Comparison of ENCODE assay signal across 20 mouse cellular contexts in the genomic region with DNA sequence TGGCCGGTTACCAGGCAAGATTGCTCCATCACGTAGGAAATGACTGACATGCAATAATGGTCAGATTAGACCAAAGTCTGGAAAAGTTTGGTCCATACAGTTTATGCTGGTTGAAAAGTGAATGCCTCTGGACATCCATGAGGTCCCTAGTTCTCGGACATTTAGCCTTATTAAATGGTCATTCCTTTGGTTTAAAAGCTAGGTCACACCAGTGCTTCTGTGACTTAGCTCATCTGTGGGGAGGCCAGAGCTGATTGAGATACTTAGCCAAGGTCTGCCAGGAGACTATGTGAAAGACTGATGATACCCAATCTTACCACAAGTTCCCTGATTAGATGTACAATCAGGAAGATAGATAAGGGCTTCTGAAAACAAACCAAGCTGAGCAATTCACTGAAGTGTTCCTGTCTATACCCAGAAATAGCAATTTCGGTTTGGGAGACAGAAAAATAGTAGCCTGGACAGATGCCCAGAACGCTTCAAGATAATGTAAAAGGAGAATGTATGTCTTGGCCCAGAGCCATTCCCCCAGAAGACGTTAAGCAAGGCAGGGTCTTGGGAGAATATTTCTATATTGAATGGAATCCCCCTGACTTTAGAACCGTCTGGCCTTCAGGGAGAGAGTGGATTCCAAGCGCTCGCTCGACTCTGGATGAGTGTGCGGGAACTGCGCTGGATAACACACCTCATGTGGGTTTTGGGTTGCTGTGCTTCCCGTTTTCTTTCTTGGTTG.
DNase-seq lines count a peak whose midpoint lies in the region; ATAC-seq and TF ChIP-seq lines count a peak whose summit lies in the region.
"Had no signal": no experiment of that assay in that cellular context is flagged by ENCODE, and none has a peak within 500 bp of the region (broad histone marks: within the 10 kb centered on the region; RNA-seq: fewer than 3 reads in every experiment).

No protein-coding gene starts in this region.

- H3K79me2 ChIP-seq in liver, adult 2 months (ENCODE audit: control insufficient read depth, insufficient read depth, low read length): no peaks in the 10 kb centered on the region

- no peak overlapping the region for H3K9ac ChIP-seq in embryonic facial prominence, embryonic 12.5 days
- H3K9ac ChIP-seq in liver, adult 2 months (ENCODE audit: low read depth, low read length): no peak overlapping the region
- H3K9ac ChIP-seq in liver, embryonic 12.5 days: no peak overlapping the region

- ATAC-seq in embryonic facial prominence, embryonic 12.5 days (ENCODE audit: insufficient number of reproducible peaks, insufficient read depth, low FRiP score, low TSS enrichment): no peak
- ATAC-seq in liver, embryonic 12.5 days: no peak
- ATAC-seq: activated CD4-positive, CD25-positive, alpha-beta regulatory T cell, adult 4 months; midbrain, embryonic 16.5 days had no signal

- H3K27ac ChIP-seq in embryonic facial prominence, embryonic 12.5 days: peak overlapping the region; percentile 47; the same call in 1 of the 2 replicates
- no peak overlapping the region for H3K27ac ChIP-seq in embryonic facial prominence, embryonic 10.5 days (replicated peaks)
- H3K27ac ChIP-seq in heart, embryonic 10.5 days: no peak overlapping the region
- no peak overlapping the region for H3K27ac ChIP-seq in liver, adult 2 months (replicated peaks; ENCODE audit: insufficient read depth, low read depth, low read length)
- H3K27ac ChIP-seq in liver, embryonic 12.5 days: no peak overlapping the region
- peak overlapping the region; percentile 45 for H3K27ac ChIP-seq in embryonic fibroblast, embryonic 13.5 days (ENCODE audit: insufficient read depth, low read length)
- H3K27ac ChIP-seq: hindbrain, embryonic 10.5 days had no signal

- DNase-seq in embryonic facial prominence, embryonic 10.5 days (ENCODE audit: low spot score): no peak
- DNase-seq in heart, postnatal 4 days: peak; percentile 37
- no peak for DNase-seq in heart, embryonic 10.5 days (ENCODE audit: low spot score)
- peak; percentile 10 for DNase-seq in liver, adult 2 months (ENCODE audit: extremely low read depth, low read depth, low spot score)
- no peak for DNase-seq in urinary bladder, postnatal 14 days (ENCODE audit: low spot score)
- DNase-seq: adrenal gland, postnatal 25 days; cerebellum, postnatal 10 days; embryo, embryonic 11 days; gastrocnemius, postnatal 36 days; left cerebral cortex, postnatal 4 days; lung, adult 18-20 months; right cerebral cortex, postnatal 25 days had no signal

- H3K4me1 ChIP-seq in embryonic facial prominence, embryonic 12.5 days: peaks cover 15% of the 10 kb centered on the region; the same call in 1 of the 2 replicates
- peaks cover 17% of the 10 kb centered on the region for H3K4me1 ChIP-seq in embryonic facial prominence, embryonic 10.5 days
- peaks cover 21% of the 10 kb centered on the region for H3K4me1 ChIP-seq in heart, embryonic 10.5 days
- H3K4me1 ChIP-seq in liver, adult 2 months (ENCODE audit: control insufficient read depth, insufficient read depth, low read length): no peaks in the 10 kb centered on the region
- no peaks in the 10 kb centered on the region for H3K4me1 ChIP-seq in liver, embryonic 12.5 days
- H3K4me1 ChIP-seq in embryonic fibroblast, embryonic 13.5 days (ENCODE audit: control insufficient read depth, insufficient read depth, low read length): peaks cover 10% of the 10 kb centered on the region
- H3K4me1 ChIP-seq: megakaryocyte, embryonic 14.5 days had no signal

- no peak overlapping the region for H3K4me2 ChIP-seq in embryonic facial prominence, embryonic 12.5 days (replicated peaks)
- no peak overlapping the region for H3K4me2 ChIP-seq in liver, embryonic 12.5 days

- H3K27me3 ChIP-seq in embryonic facial prominence, embryonic 12.5 days: no peaks in the 10 kb centered on the region
- H3K27me3 ChIP-seq in embryonic facial prominence, embryonic 10.5 days (replicated peaks; ENCODE audit: low read depth, poor library complexity, severe bottlenecking): no peaks in the 10 kb centered on the region
- 0 out of 2 replicates have a peak, but pooled peaks cover 8% of the 10 kb centered on the region for H3K27me3 ChIP-seq in heart, embryonic 10.5 days (ENCODE audit: insufficient read depth, poor library complexity, severe bottlenecking)
- no peaks in the 10 kb centered on the region for H3K27me3 ChIP-seq in liver, adult 2 months (ENCODE audit: control insufficient read depth, insufficient read depth, low read length)
- H3K27me3 ChIP-seq in liver, embryonic 12.5 days (replicated peaks): no peaks in the 10 kb centered on the region
- H3K27me3 ChIP-seq: CH12.LX had no signal

- no peak for TF ChIP-seq POLR2A in liver, adult 2 months (IDR thresholded peaks at IDR 0.05; ENCODE audit: extremely low read depth, insufficient read depth, low read length)
- TF ChIP-seq POLR2A in embryonic fibroblast, embryonic 13.5 days (IDR thresholded peaks at IDR 0.05; ENCODE audit: low read depth, low read length): no peak

- no peak for TF ChIP-seq CTCF in liver, adult 2 months (IDR thresholded peaks at IDR 0.05; ENCODE audit: low read depth, low read length)
- TF ChIP-seq CTCF in embryonic fibroblast, embryonic 13.5 days (IDR thresholded peaks at IDR 0.05; ENCODE audit: borderline replicate concordance, insufficient read depth, low read length): no peak

- no peak overlapping the region for H3K4me3 ChIP-seq in embryonic facial prominence, embryonic 12.5 days
- no peak overlapping the region for H3K4me3 ChIP-seq in embryonic facial prominence, embryonic 10.5 days
- H3K4me3 ChIP-seq in heart, embryonic 10.5 days: no peak overlapping the region
- H3K4me3 ChIP-seq in liver, adult 2 months (ENCODE audit: insufficient read depth, low read depth, low read length): no peak overlapping the region
- no peak overlapping the region for H3K4me3 ChIP-seq in liver, embryonic 12.5 days
- no peak overlapping the region for H3K4me3 ChIP-seq in embryonic fibroblast, embryonic 13.5 days (ENCODE audit: insufficient read depth, low read length)
- H3K4me3 ChIP-seq: hindbrain, embryonic 10.5 days; megakaryocyte, embryonic 14.5 days had no signal

- H3K9me3 ChIP-seq in embryonic facial prominence, embryonic 12.5 days: no peaks in the 10 kb centered on the region
- no peaks in the 10 kb centered on the region for H3K9me3 ChIP-seq in embryonic facial prominence, embryonic 10.5 days
- H3K9me3 ChIP-seq in heart, embryonic 10.5 days: no peaks in the 10 kb centered on the region
- no peaks in the 10 kb centered on the region for H3K9me3 ChIP-seq in liver, embryonic 12.5 days (replicated peaks)
- H3K9me3 ChIP-seq: hindbrain, embryonic 10.5 days had no signal

- WGBS in embryonic facial prominence, embryonic 12.5 days: 60% methylated on average over 13 of the region's 13 CpGs
- WGBS in embryonic facial prominence, embryonic 10.5 days: 91% methylated on average over 13 of the region's 13 CpGs
- 60% methylated on average over 13 of the region's 13 CpGs for WGBS in heart, embryonic 10.5 days
- 85% methylated on average over 13 of the region's 13 CpGs for WGBS in liver, adult 2 months
- WGBS in liver, embryonic 12.5 days (ENCODE audit: insufficient replicate concordance): 77% methylated on average over 13 of the region's 13 CpGs

- no peaks in the 10 kb centered on the region for H3K36me3 ChIP-seq in embryonic facial prominence, embryonic 12.5 days
- no peaks in the 10 kb centered on the region for H3K36me3 ChIP-seq in embryonic facial prominence, embryonic 10.5 days (replicated peaks)
- H3K36me3 ChIP-seq in heart, embryonic 10.5 days: no peaks in the 10 kb centered on the region
- H3K36me3 ChIP-seq in liver, adult 2 months (ENCODE audit: control insufficient read depth, insufficient read depth, low read length): 0 out of 2 replicates have a peak, but pooled peaks cover 1% of the 10 kb centered on the region
- H3K36me3 ChIP-seq in liver, embryonic 12.5 days: no peaks in the 10 kb centered on the region
- H3K36me3 ChIP-seq: hindbrain, embryonic 10.5 days had no signal

Comparison
In these comparisons a context has a peak if more than half of its experiments do, and no peak if none do; other contexts are left out.
1. H3K27ac ChIP-seq: peak in embryonic facial prominence, embryonic 12.5 days (single experiment) and embryonic fibroblast, embryonic 13.5 days (single experiment); none in embryonic facial prominence, embryonic 10.5 days (single experiment), heart, embryonic 10.5 days (single experiment), liver, adult 2 months (single experiment) and liver, embryonic 12.5 days (single experiment).
2. DNase-seq: peak in heart, postnatal 4 days (single experiment) and liver, adult 2 months (single experiment); none in embryonic facial prominence, embryonic 10.5 days (single experiment), heart, embryonic 10.5 days (single experiment) and urinary bladder, postnatal 14 days (single experiment).